ENCODE assay signal across 27 mouse cellular contexts in genomic region chr6:88207403-88208033, GRCm38 (mm10). TPM values are rescaled to one million over a fixed set of nuclear protein-coding genes. Genes with fewer than 3 reads are reported as not detected.
"Had no signal": no experiment of that assay in that cellular context is flagged by ENCODE, and none has a peak within 500 bp of the region (broad histone marks: within the 10 kb centered on the region; RNA-seq: fewer than 3 reads in every experiment).

No protein-coding gene starts in this region.

- H3K4me2 ChIP-seq: lung, embryonic 15.5 days; midbrain, embryonic 11.5 days; midbrain, embryonic 13.5 days; midbrain, embryonic 15.5 days; neural tube, embryonic 12.5 days had no signal

- H3K9me3 ChIP-seq: lung, embryonic 15.5 days; midbrain, embryonic 13.5 days; midbrain, embryonic 15.5 days; neural tube, embryonic 12.5 days had no signal

- H3K9ac ChIP-seq: liver, embryonic 14.5 days; lung, embryonic 15.5 days; midbrain, embryonic 13.5 days; midbrain, embryonic 15.5 days; neural tube, embryonic 12.5 days had no signal

- H3K27ac ChIP-seq: liver, embryonic 14.5 days; lung, embryonic 15.5 days; macrophage; midbrain, embryonic 13.5 days; midbrain, embryonic 15.5 days; neural tube, embryonic 12.5 days had no signal

- DNase-seq: lung, adult 2 months; lung, postnatal 14 days; lung, postnatal 36 days; retina, postnatal 1 day; right cerebral cortex, adult 18-20 months; right cerebral cortex, postnatal 25 days; right cerebral cortex, postnatal 4 days; spleen, adult 18-20 months; thymus, adult 18-20 months; thymus, postnatal 14 days; thymus, postnatal 36 days had no signal

- H3K36me3 ChIP-seq: lung, embryonic 15.5 days; midbrain, embryonic 13.5 days; midbrain, embryonic 15.5 days; neural tube, embryonic 12.5 days had no signal

- ATAC-seq: lung, postnatal 0 days; midbrain, embryonic 13.5 days; midbrain, embryonic 15.5 days had no signal

- H3K4me3 ChIP-seq: lung, embryonic 15.5 days; midbrain, embryonic 13.5 days; midbrain, embryonic 15.5 days; neural tube, embryonic 12.5 days had no signal

RNA-seq across cellular contexts. Expression of gene Dnajb8, which starts 14.6 kb away (rescaled TPM):
- total RNA-seq: megakaryocyte progenitor cell, adult 5-6 weeks; midbrain, postnatal 0 days had no signal
- polyA plus RNA-seq: liver, embryonic 14.5 days; liver, embryonic 16.5 days; lung, adult 2 months; lung, embryonic 15.5 days; lung, postnatal 0 days; macrophage; midbrain, embryonic 11.5 days; midbrain, embryonic 13.5 days; midbrain, embryonic 15.5 days; midbrain, postnatal 0 days; neural tube, embryonic 12.5 days; neural tube, embryonic 14.5 days; small intestine, adult 2 months; stomach, embryonic 14.5 days; stomach, embryonic 16.5 days; thymus, postnatal 0 days had no signal
